Mouse (Mus musculus): ENCODE measurements around the gene Tbata.

Gene Tbata

GRCm38 (mm10) chr10:61167333-61168096, 4.2 kb upstream of the Tbata start:
- no peak for DNase-seq

DNA sequence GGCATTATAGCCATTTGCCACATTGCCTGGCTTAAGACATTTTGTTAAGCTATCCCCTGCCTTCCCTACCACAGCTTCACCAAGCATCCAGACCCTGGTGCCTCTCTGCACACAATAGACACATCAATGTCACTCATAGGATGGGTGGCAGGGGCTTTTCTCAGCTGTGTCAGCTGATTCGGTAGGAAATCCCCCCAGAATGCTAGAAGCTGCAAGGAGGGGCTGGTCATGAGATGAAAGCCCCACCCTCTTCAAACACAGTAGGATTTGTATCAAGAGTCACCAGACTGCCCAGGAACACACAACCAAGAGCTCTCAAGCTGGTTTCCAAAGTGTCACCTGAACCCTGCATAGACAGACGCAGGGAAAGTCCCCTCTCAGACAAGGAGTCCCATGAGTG, 3.4 kb upstream of the Tbata start:
- no peak for DNase-seq

DNA sequence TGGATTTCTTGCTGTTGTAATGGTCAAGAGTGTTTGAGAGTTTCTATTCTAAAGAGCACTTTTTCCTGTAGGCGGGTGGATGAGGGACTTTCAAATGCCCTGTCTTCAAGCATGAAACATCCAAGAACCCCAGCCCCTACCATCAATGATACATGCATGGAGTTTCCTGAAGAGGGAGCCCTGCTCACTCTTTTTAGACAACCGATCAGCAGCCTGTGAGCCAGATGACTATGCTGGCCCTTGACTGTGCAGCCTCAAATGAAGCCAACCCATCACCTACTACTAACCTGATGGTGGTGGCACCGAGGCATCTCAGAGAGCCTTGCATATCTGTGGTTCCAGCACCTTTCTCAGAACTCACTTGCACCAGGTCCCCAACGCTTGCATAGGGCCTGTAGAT, 742 bp downstream of the Tbata start:
- DNase-seq, result peak; percentile 31 to 45

- peak; percentile 56 to 66 for DNase-seq
Measured at GRCm38 (mm10) chr10:61174711-61175441, 3.1 kb downstream of the Tbata start.

GRCm38 (mm10) chr10:61175442-61176204, 3.9 kb downstream of the Tbata start:
- DNase-seq, result peak; percentile 92 to 95

DNA sequence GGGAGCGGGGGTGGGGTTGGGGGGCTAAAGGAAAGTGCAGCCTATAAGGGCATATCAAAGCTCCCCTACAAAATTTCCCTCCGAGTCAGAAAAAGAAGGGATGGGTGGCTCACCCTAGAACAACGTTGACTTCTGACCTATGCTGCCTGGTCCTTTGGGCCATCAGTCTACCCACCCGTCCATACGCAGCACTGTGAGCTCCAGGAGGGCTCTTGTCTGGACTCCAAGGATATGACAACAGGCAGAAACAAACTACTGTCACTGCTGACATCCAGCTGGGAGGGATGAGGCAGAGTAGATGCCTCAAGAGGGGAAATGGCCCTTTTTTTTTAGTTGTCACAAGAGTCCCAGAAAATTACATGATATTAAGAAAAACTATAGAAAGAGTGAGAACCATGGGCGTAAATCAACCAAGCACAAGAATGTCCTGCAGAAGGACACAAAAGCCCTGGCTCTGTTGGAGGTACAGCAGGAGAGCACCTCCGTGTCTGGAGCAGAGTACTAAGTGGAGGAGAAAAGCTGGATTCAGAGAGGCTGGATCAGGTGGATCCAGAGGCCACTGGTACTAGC, 4.6 kb downstream of the Tbata start:
- DNase-seq, result peak; percentile 55 to 56

GRCm38 (mm10) chr10:61177751-61178150, 6.0 kb downstream of the Tbata start:
- DNase-seq, result peak; percentile 54 to 55

DNA sequence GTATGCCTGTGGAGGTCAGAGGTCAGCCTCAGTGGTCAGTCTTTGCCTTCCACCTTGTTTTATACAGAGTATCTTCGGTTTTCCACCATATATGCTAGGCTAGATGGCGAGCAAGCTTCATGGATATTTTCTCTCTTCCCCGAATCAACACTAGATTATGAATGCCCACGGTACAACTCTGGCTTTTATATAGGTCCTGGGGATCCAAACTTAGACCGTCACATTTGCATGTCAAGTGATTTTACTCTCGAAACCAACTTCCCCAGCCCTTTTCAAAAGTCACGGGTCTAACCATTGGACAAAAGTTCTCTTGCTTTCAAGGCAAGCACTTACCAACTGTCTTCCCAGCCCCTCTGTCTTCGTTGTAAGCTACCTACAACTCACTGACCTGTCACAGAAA, 6.9 kb downstream of the Tbata start:
- DNase-seq, result no peak

DNA sequence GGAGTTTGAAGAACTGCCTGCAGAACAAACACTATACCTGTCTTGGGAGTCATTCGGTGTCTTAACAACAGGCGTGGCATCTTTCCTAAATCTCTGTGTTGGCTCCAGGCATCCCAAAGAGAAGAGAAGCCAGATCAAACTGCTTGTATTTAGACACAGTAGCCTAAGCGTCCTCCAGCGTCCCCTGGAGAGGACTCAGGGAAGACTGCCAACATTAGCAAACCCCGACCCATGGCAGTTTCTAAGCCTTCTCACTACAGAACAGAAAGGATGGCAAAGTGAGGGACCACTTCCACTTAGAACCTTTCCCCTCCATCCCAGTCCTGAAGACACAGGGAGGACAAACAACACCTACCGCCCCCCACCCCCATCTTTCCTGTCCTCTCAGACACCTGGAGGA, 8.2 kb downstream of the Tbata start:
- no peak for DNase-seq

- no peak for DNase-seq
Measured at GRCm38 (mm10) chr10:61187001-61187400, 15.2 kb downstream of the Tbata start.

- no peak for DNase-seq
Measured at GRCm38 (mm10) chr10:61188010-61188409, 16.3 kb downstream of the Tbata start.

DNA sequence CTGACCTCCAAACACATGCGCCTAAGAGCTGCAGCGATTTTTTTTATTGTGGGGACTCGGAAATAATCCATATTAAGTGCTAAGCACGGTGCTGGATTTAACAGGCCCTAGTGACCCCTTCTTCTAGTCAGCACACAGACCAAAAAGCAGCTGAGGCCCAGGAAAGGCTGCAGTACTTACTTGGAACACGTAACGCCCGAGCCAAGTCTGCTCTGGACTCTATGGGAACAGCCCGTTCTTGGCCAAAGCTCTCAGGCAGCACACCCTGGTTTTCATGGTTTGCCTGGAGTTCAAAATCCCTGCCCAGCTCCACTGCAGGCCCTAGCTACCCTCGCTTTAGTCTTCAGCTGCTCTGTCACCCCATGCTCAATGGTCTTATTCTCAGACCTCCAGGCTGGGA, 22.9 kb downstream of the Tbata start:
- no peak for DNase-seq

- DNase-seq, result no peak
Measured at GRCm38 (mm10) chr10:61195216-61195615, 23.5 kb downstream of the Tbata start.

DNA sequence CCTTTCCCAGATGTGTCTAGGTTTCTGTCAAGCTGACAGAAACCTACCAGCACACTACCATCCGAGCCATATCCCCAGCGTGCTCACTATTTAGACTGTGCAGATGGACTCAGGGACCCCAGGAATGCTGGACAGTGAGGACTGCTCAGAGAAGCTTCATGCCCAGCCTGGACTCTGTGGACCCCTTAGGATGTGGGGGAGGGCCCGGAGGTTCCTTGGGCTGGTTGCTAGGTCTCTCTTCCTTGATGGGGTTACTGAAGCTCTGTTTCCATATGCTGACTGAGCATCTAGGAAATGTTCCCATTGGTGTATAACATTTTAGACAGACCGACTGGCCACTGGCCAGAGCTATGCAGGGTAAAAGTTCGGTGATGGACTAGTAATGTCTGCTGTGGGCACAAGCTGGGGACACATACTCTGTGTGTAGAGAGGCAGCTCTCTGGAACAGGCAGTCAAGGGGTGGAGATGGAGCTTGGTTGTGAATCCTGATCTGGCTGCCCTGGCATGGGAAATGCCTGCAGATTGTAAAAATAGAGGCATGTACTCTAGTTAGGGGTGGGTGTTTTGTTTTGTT, 24.1 kb downstream of the Tbata start:
- DNase-seq, result no peak

DNA sequence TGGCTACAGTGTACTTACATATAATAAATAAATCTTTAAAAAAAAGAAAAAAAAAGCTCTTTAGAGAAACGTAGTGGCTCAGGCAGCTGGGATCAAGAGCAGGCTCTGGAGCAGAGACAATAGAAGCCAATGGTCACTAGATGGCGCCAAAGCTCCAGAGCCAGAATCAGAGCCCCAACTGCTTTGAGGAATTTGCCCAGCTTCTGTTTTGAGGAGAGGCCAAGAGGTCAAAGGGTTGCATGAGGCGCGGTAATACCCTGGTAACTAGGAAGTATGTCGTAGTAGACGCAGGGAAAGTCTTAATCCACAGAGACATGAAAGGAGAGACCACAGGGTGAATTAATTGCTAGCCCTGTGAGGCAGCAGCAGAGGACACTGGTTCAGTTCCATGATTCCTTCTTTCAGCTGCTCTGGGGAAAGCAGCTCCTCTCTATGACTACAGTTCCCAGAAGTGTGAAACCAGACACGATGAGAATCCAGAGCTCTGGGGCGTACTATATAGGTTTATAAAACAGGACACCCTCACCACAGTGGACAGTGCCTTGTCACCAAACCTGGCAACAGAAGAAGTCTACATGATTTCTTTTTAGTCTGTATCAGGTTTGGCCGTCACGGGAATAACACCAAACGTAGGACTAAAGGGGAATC, 27.9 kb downstream of the Tbata start:
- DNase-seq, result peak; percentile 81 to 85

GRCm38 (mm10) chr10:61200232-61200820, 28.6 kb downstream of the Tbata start:
- no peak for DNase-seq

DNA sequence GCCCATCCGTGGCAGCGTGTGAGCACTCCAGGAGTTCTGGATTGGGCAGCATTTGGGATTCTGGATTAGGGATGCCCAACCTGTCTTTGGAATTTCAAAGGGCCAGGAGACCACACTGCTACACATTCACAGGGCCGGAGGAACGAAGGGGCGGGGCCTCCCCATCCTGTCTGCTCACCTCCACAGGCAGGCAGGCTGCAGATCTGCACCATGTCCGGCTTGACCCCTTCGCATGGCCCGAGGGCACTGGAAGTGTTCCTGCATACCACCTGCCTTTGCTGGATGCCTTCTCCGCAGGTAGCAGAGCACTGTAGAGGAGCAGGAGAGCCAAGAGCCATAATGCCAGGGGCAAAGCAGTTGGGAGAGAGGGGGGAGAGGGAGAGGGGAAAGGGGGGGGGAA, 29.2 kb downstream of the Tbata start:
- DNase-seq, result no peak

- DNase-seq, result no peak
Measured at GRCm38 (mm10) chr10:61201596-61202318, 30.0 kb downstream of the Tbata start.

GRCm38 (mm10) chr10:61203930-61204329, 32.2 kb downstream of the Tbata start:
- DNase-seq, result no peak

DNA sequence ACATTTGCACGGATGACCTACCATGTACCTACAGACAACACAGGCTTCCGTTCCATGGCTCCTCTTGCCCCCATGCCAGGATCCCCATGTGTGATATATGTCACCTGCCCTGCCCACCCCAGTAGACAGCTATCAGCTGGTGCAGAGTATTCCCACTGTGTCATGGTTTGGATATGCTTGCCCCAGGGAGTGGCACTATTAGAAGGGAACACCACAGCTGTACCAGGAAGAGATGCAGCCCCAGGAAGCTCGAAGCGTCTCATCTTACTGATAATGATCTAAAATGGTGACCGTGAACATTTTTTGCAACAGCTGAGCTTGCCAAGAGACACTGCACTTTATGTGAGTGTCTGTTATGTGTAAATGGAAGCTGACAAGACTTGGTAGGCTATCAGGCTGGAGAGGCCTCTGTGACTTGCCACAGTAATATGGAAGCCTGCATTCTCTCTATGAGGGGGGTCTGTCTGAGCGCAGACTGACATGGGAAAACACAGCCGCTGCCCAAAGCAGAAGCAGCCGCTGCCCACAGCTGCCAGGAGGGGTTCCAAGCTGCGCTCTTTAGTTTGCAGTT, 36.4 kb downstream of the Tbata start:
- no peak for DNase-seq

- no peak for DNase-seq
Measured at GRCm38 (mm10) chr10:61211105-61211504, 39.4 kb downstream of the Tbata start.
